Mouse (Mus musculus): ENCODE data around the gene Rims1.

Gene Rims1

DNA sequence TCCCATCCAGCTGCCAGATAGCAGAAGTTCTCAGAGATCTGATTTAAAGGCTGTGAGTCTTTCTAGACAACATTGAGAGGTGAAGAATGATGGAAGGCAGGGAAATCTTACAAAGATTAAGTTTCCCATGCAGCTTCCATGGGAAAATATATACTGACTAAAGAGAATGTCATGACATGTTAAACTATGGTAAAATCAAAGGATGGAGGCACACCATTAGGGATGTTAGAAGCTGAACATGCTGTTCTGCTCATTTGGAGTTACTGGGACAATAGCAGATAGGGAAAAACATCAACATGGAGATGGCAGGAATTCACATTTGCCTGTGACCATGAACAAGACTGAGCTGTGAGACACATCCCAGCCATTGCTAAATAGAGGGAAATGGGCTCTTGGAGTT is 552.9 kb downstream of the Rims1 start:
- no peak for DNase-seq (ENCODE audit: low spot score)

DNA sequence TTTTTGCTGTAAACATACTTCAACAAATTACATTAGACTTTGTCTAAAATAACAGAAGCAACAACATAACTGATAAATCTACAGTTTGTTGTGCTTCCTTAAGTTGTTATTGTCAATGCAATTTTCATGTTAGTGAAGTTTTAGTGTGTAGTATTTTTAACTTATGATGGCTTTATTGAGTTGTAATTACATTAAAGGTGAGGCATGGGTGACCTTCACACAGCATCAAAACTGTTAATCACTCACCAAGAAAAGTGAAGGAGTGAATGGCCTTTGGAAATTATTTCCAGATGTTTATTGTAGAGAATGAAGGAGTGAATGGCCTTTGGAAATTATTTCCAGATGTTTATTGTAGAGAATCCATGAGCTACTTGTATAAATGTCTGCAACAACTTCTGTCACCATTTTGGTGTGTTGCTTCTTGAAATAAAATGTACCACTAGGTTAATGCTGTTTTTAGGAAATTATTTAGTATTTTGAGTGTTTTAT is 556.9 kb downstream of the Rims1 start:
- DNase-seq (ENCODE audit: low spot score), result no peak

DNA sequence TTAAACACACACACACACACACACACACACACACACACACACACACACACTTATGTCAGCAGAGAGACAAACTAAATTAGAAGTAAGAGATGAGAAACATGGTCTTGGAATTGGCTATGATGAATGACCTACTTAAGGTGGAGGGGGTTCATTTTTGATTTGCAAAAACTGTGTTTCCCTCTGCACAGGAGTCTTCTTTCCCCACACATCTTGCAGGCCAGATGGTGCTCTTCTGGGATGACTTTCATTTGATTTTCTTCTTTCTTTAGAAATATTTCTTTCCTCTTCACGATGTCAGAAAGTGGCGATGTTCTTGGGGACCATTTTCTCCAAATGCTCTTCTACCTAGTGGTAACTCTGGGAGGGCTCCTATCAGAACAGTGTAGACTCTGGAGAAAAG is 560.0 kb downstream of the Rims1 start:
- no peak for DNase-seq (ENCODE audit: low spot score)
